In genomic region chr5:139732634-139733107, GRCm38 (mm10) we compare ENCODE assay signal across 8 mouse cellular contexts. TPM values are rescaled to one million over a fixed set of nuclear protein-coding genes. Genes with fewer than 3 reads are reported as not detected.
DNase-seq lines count a peak whose midpoint lies in the region; ATAC-seq and TF ChIP-seq lines count a peak whose summit lies in the region.

No protein-coding gene starts in this region.

- H3K9me3 ChIP-seq in heart, postnatal 0 days (replicated peaks; ENCODE audit: control insufficient read depth, low read length): no peaks in the 10 kb centered on the region
- no peaks in the 10 kb centered on the region for H3K9me3 ChIP-seq in limb, embryonic 13.5 days
- no peaks in the 10 kb centered on the region for H3K9me3 ChIP-seq in forebrain, embryonic 13.5 days (replicated peaks)

- H3K9ac ChIP-seq in heart, postnatal 0 days (replicated peaks; ENCODE audit: low read depth, low read length): no peak overlapping the region
- H3K9ac ChIP-seq in limb, embryonic 13.5 days: peak overlapping the region; percentile 25; the same call in 1 of the 2 replicates
- H3K9ac ChIP-seq in forebrain, embryonic 13.5 days: no peak overlapping the region

- TF ChIP-seq POLR2A in small intestine, adult 2 months (IDR thresholded peaks at IDR 0.05; ENCODE audit: low read depth, low read length): peak; percentile 26; the same call in 1 of the 2 replicates

- peaks cover 31% of the 10 kb centered on the region for H3K4me1 ChIP-seq in heart, postnatal 0 days (ENCODE audit: control insufficient read depth, insufficient read depth)
- H3K4me1 ChIP-seq in limb, embryonic 13.5 days: peaks cover 65% of the 10 kb centered on the region
- H3K4me1 ChIP-seq in small intestine, adult 2 months (ENCODE audit: control insufficient read depth, insufficient read depth, insufficient read length, low read length): peaks cover 57% of the 10 kb centered on the region
- H3K4me1 ChIP-seq in forebrain, embryonic 13.5 days: peaks cover 34% of the 10 kb centered on the region

- peak; percentile 56 for DNase-seq in 3134 (ENCODE audit: extremely low read depth, insufficient read length, low spot score)
- peak; percentile 43 for DNase-seq in adrenal gland, adult 8-10 months
- peak; percentile 16 for DNase-seq in heart, postnatal 0 days (ENCODE audit: low spot score)
- no peak for DNase-seq in testis, postnatal 10 days (ENCODE audit: low spot score)
- DNase-seq in cerebellum, adult 11 months: no peak

- no peak for TF ChIP-seq CTCF in heart, postnatal 0 days (IDR thresholded peaks at IDR 0.05; ENCODE audit: low read depth)
- no peak for TF ChIP-seq CTCF in small intestine, adult 2 months (IDR thresholded peaks at IDR 0.05; ENCODE audit: extremely low read depth, insufficient read length, insufficient replicate concordance, low read depth, low read length)

- no peak overlapping the region for H3K4me3 ChIP-seq in heart, postnatal 0 days (ENCODE audit: low read depth, low read length)
- H3K4me3 ChIP-seq in limb, embryonic 13.5 days: no peak overlapping the region
- H3K4me3 ChIP-seq in small intestine, adult 2 months (ENCODE audit: low read depth, low read length): peak overlapping the region; percentile 32
- H3K4me3 ChIP-seq in forebrain, embryonic 13.5 days: no peak overlapping the region

- peak overlapping the region; percentile 32; the same call in 1 of the 2 replicates for H3K4me2 ChIP-seq in heart, postnatal 0 days (ENCODE audit: low read depth, low read length)
- peak overlapping the region; percentile 31 for H3K4me2 ChIP-seq in limb, embryonic 13.5 days (replicated peaks)
- H3K4me2 ChIP-seq in forebrain, embryonic 13.5 days: no peak overlapping the region

- no peaks in the 10 kb centered on the region for H3K36me3 ChIP-seq in heart, postnatal 0 days (replicated peaks; ENCODE audit: control insufficient read depth, insufficient read depth, low read length)
- H3K36me3 ChIP-seq in limb, embryonic 13.5 days: no peaks in the 10 kb centered on the region
- no peaks in the 10 kb centered on the region for H3K36me3 ChIP-seq in small intestine, adult 2 months (ENCODE audit: control insufficient read depth, insufficient read depth, low read length)
- H3K36me3 ChIP-seq in forebrain, embryonic 13.5 days (ENCODE audit: poor library complexity, severe bottlenecking): no peaks in the 10 kb centered on the region

- no peak overlapping the region for H3K27ac ChIP-seq in heart, postnatal 0 days (ENCODE audit: low read depth)
- peak overlapping the region; percentile 33 for H3K27ac ChIP-seq in limb, embryonic 13.5 days
- H3K27ac ChIP-seq in small intestine, adult 2 months (ENCODE audit: insufficient read depth, low read depth, low read length): peak overlapping the region; percentile 96
- H3K27ac ChIP-seq in forebrain, embryonic 13.5 days: no peak overlapping the region

- 53% methylated on average over 11 of the region's 11 CpGs for WGBS in heart, postnatal 0 days
- WGBS in limb, embryonic 13.5 days: 41% methylated on average over 11 of the region's 11 CpGs
- WGBS in small intestine, adult 2 months: 10% methylated on average over 11 of the region's 11 CpGs
- 81% methylated on average over 11 of the region's 11 CpGs for WGBS in forebrain, embryonic 13.5 days

- no peaks in the 10 kb centered on the region for H3K27me3 ChIP-seq in heart, postnatal 0 days (ENCODE audit: control insufficient read depth, insufficient read depth, low read length)
- no peaks in the 10 kb centered on the region for H3K27me3 ChIP-seq in limb, embryonic 13.5 days
- H3K27me3 ChIP-seq in small intestine, adult 2 months (ENCODE audit: control insufficient read depth, insufficient read depth, low read length): no peaks in the 10 kb centered on the region
- H3K27me3 ChIP-seq in forebrain, embryonic 13.5 days: peaks cover 20% of the 10 kb centered on the region

- TF ChIP-seq EP300 in heart, postnatal 0 days (IDR thresholded peaks at IDR 0.05; ENCODE audit: low read depth): no peak

- ATAC-seq in heart, postnatal 0 days (ENCODE audit: insufficient read depth, low read depth): no peak
- no peak for ATAC-seq in limb, embryonic 13.5 days (ENCODE audit: low FRiP score, low read depth)
- no peak for ATAC-seq in forebrain, embryonic 13.5 days

RNA-seq across cellular contexts. Expression of gene Micall2, which starts 3.5 kb away (rescaled TPM):
- total RNA-seq in adrenal gland, adult 8-10 months (2022): 10 to 100 TPM in 2 of 4 experiments, 1 to 10 TPM in 2; 7.6 to 28.1 (median 12.6) TPM
- 0.85 and 1.3 TPM in 2 replicates for total RNA-seq in heart, postnatal 0 days (2014; rRNA removed; ENCODE audit: low replicate concordance)
- 1.1 and 1.2 TPM in 2 replicates for polyA plus RNA-seq in heart, postnatal 0 days (2015; fragmentation: Nextera tagmentation; extraction: Ambion mirVana)
- polyA plus RNA-seq in limb, embryonic 13.5 days (2015; fragmentation: Nextera tagmentation; extraction: Ambion mirVana): 5.4 and 5.9 TPM in 2 replicates
- 10.5 and 16.9 TPM in 2 replicates for polyA plus RNA-seq in small intestine, adult 2 months (2012; rRNA removed)
- 3.2 and 4.5 TPM in 2 replicates for polyA plus RNA-seq in forebrain, embryonic 13.5 days (2015; fragmentation: Nextera tagmentation; extraction: Ambion mirVana)

RNA-seq across cellular contexts. Expression of gene Ints1, which starts 42.8 kb away (rescaled TPM):
- total RNA-seq in adrenal gland, adult 8-10 months (2022): 10 to 100 TPM; 59.3 to 74.4 (median 65.0) TPM
- 61.7 and 92.0 TPM in 2 replicates for total RNA-seq in heart, postnatal 0 days (2014; rRNA removed; ENCODE audit: low replicate concordance)
- 9.8 and 10.6 TPM in 2 replicates for polyA plus RNA-seq in heart, postnatal 0 days (2015; fragmentation: Nextera tagmentation; extraction: Ambion mirVana)
- polyA plus RNA-seq in limb, embryonic 13.5 days (2015; fragmentation: Nextera tagmentation; extraction: Ambion mirVana): 25.2 and 29.2 TPM in 2 replicates
- polyA plus RNA-seq in small intestine, adult 2 months (2012; rRNA removed): 46.9 and 86.6 TPM in 2 replicates
- polyA plus RNA-seq in forebrain, embryonic 13.5 days (2015; fragmentation: Nextera tagmentation; extraction: Ambion mirVana): 23.5 and 27.6 TPM in 2 replicates

RNA-seq across cellular contexts. Expression of gene Mafk, which starts 58.6 kb away (rescaled TPM):
- 10 to 100 TPM; 28.7 to 45.0 (median 30.4) TPM for total RNA-seq in adrenal gland, adult 8-10 months (2022)
- total RNA-seq in heart, postnatal 0 days (2014; rRNA removed; ENCODE audit: low replicate concordance): 36.8 and 41.2 TPM in 2 replicates
- 15.6 and 16.7 TPM in 2 replicates for polyA plus RNA-seq in heart, postnatal 0 days (2015; fragmentation: Nextera tagmentation; extraction: Ambion mirVana)
- polyA plus RNA-seq in limb, embryonic 13.5 days (2015; fragmentation: Nextera tagmentation; extraction: Ambion mirVana): 7.3 and 8.6 TPM in 2 replicates
- polyA plus RNA-seq in small intestine, adult 2 months (2012; rRNA removed): 27.1 and 70.9 TPM in 2 replicates
- 14.0 and 14.3 TPM in 2 replicates for polyA plus RNA-seq in forebrain, embryonic 13.5 days (2015; fragmentation: Nextera tagmentation; extraction: Ambion mirVana)

Comparison
In these comparisons a context has a peak if more than half of its experiments do, and no peak if none do; other contexts are left out.
1. DNase-seq: peak in 3134 (single experiment), adrenal gland, adult 8-10 months (single experiment) and heart, postnatal 0 days (single experiment); none in testis, postnatal 10 days (single experiment) and cerebellum, adult 11 months (single experiment).
2. H3K27ac ChIP-seq: peak in limb, embryonic 13.5 days (single experiment) and small intestine, adult 2 months (single experiment); none in heart, postnatal 0 days (single experiment) and forebrain, embryonic 13.5 days (single experiment).